Mouse (Mus musculus) hindbrain, embryonic 12.5 days (tissue): ENCODE measurements around the gene Prr19. TPM values are rescaled to one million over a fixed set of nuclear protein-coding genes. Genes with fewer than 3 reads are reported as not detected.

Experiments used
- ATAC-seq: fragments of 200-750 bp; cut with Nextera tagmentation; 2 replicates; pipeline ENCODE4 v1.8.0; 2017; ENCODE audit warnings: moderate TSS enrichment; ENCODE audit not compliant: low FRiP score
- H3K27ac ChIP-seq: fragments of 300-500 bp; sonication (generic); 2 replicates; pipeline ENCODE4 v1.5.1; 2016; ENCODE audit warnings: mild to moderate bottlenecking
- H3K27me3 ChIP-seq: fragments of 300-500 bp; sonication (generic); 2 replicates; pipeline ENCODE4 v1.6.1; 2016; ENCODE audit warnings: mild to moderate bottlenecking
- H3K36me3 ChIP-seq: fragments of 300-500 bp; sonication (generic); 2 replicates; pipeline ENCODE4 v1.6.1; 2016; ENCODE audit warnings: mild to moderate bottlenecking
- H3K4me1 ChIP-seq: fragments of 300-500 bp; sonication (generic); 2 replicates; pipeline ENCODE4 v1.6.1; 2016
- H3K4me2 ChIP-seq: fragments of 300-500 bp; sonication (generic); replicated peaks from 2 replicates; pipeline ENCODE4 v1.6.1; 2016; ENCODE audit warnings: mild to moderate bottlenecking
- H3K4me3 ChIP-seq: fragments of 300-500 bp; sonication (generic); 2 replicates; pipeline ENCODE4 v1.5.1; 2016; ENCODE audit warnings: mild to moderate bottlenecking
- H3K9ac ChIP-seq: fragments of 300-500 bp; sonication (generic); 2 replicates; pipeline ENCODE4 v1.6.1; 2016; ENCODE audit warnings: mild to moderate bottlenecking, moderate library complexity
- H3K9me3 ChIP-seq: fragments of 300-500 bp; sonication (generic); replicated peaks from 2 replicates; pipeline ENCODE4 v1.6.1; 2016; ENCODE audit warnings: mild to moderate bottlenecking
- WGBS: fragments of 180-500 bp; shearing (Covaris S2); methylation state at CpG from one replicate; pipeline ENCODE4 v1.1.7; 2016; 5-methylcytosine and 5-hydroxymethylcytosine counted together
- polyA plus RNA-seq: library from polyadenylated mRNA; unstranded; fragments of >200 nt; fragmentation: Nextera tagmentation; extraction: Ambion mirVana; gene quantifications from 2 replicates; pipeline ENCODE4 v1.2.1, GENCODE M21; 2016

Prr19 gene
- polyA plus RNA-seq, 1 experiment from 2014 or later = 1.1 TPM

DNA sequence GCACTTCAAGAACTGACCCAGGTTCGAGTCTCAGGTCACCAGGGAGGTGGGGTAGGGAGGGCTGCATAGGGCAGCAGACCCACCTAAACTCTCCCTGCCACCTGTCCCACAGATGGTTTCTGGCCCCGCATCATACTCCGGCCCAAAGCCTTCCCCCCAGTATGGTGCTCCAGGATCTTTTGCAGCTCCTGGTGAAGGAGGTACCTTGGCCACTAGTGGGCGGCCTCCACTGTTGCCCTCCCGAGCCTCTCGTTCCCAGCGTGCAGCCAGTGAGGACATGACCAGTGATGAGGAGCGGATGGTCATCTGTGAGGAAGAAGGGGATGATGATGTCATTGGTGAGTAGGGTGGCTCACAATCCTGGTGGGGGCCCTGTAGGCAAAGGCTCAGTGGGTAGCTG is 14.2 kb upstream of the Prr19 start:
- H3K27ac ChIP-seq = no peak overlapping the region
- H3K4me1 ChIP-seq = peaks cover 30% of the 10 kb centered on the region
- H3K4me3 ChIP-seq = no peak overlapping the region
- 84% methylated on average over 8 of the region's 8 CpGs for WGBS
- no peak overlapping the region for H3K4me2 ChIP-seq
- no peak overlapping the region for H3K9ac ChIP-seq
- peaks cover 73% of the 10 kb centered on the region for H3K36me3 ChIP-seq
- no peak for ATAC-seq
- H3K27me3 ChIP-seq = no peaks in the 10 kb centered on the region
- H3K9me3 ChIP-seq = no peaks in the 10 kb centered on the region

DNA sequence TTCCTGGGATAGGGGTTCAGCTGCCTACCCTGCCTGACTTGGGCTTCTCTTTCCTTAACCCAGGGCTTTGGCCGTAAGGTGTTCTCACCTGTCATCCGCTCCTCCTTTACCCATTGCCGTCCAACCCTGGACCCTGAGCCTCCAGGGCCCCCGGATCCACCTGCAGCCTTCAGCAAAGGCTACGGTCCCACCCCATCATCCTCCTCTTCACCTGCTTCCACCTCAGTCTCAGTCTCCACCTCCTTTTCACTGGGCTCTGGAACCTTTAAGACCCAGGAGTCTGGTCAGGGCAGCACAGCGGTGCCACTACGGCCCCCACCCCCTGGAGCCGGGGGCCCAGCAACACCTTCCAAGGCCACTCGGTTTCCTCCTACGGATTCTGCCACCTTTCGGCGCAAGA is 13.2 kb upstream of the Prr19 start:
- Histone ChIP-seq H3K4me3 (no peak overlapping the region), H3K9me3 (no peaks in the 10 kb centered on the region), H3K27ac (no peak overlapping the region), H3K4me1 (peaks cover 34% of the 10 kb centered on the region), H3K4me2 (no peak overlapping the region), H3K9ac (no peak overlapping the region), H3K27me3 (no peaks in the 10 kb centered on the region), H3K36me3 (peaks cover 84% of the 10 kb centered on the region)
- ATAC-seq = no peak
- WGBS = 95% methylated on average over 12 of the region's 12 CpGs

GRCm38 (mm10) chr7:25288721-25289120 is 12.5 kb upstream of the Prr19 start:
- no peak overlapping the region for H3K4me2 ChIP-seq
- peaks cover 27% of the 10 kb centered on the region for H3K4me1 ChIP-seq
- H3K4me3 ChIP-seq = no peak overlapping the region
- no peaks in the 10 kb centered on the region for H3K27me3 ChIP-seq
- H3K36me3 ChIP-seq = peaks cover 91% of the 10 kb centered on the region
- no peak for ATAC-seq
- H3K9me3 ChIP-seq = no peaks in the 10 kb centered on the region
- WGBS = 92% methylated on average over 3 of the region's 3 CpGs
- no peak overlapping the region for H3K9ac ChIP-seq
- H3K27ac ChIP-seq = no peak overlapping the region

DNA sequence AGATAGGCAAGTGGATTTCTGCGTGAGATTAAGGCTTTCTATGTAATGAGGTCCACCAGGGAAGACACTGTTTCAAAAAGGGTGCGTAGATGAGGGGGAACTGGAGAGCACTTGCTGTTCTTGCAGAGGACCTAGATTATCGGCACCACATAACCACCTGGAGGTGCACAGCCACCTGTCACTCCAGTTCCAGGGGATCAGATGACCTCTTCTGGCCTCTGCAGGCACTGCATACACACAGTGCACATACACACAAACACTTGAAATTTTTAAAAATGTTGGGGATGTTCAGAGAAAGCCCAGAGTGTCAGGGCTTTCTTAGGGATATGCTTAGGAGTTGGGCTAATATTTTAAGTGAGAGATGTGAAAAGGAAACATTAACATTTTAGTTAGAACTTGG is 11.3 kb upstream of the Prr19 start:
- WGBS = 94% methylated on average over 3 of the region's 3 CpGs
- Histone ChIP-seq H3K4me3 (no peak overlapping the region), H3K9ac (no peak overlapping the region), H3K36me3 (peaks cover 99% of the 10 kb centered on the region), H3K27me3 (no peaks in the 10 kb centered on the region), H3K4me2 (no peak overlapping the region), H3K27ac (no peak overlapping the region), H3K4me1 (peaks cover 15% of the 10 kb centered on the region), H3K9me3 (no peaks in the 10 kb centered on the region)
- ATAC-seq = no peak

DNA sequence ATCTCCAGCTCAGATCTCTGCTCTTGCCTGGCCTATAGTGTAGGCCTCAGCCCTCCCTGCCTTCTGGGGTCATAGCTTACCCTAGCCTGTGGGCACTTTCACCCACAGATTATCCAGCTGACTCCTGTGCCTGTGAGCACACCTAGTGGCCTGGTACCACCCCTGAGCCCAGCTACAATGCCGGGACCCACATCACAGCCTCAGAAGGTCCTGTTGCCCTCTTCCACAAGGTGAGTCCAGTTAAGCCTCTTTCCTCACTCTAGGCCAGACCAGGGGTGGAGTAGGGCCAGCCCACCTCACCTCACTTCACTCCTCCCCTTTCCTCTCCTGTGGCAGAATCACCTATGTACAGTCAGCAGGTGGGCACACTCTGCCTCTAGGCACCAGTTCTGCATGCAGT is 10.7 kb upstream of the Prr19 start:
- Histone ChIP-seq H3K4me2 (no peak overlapping the region), H3K27ac (no peak overlapping the region), H3K4me3 (no peak overlapping the region), H3K36me3 (peaks cover 99% of the 10 kb centered on the region), H3K9ac (no peak overlapping the region), H3K4me1 (peaks cover 14% of the 10 kb centered on the region), H3K9me3 (no peaks in the 10 kb centered on the region), H3K27me3 (no peaks in the 10 kb centered on the region)
- ATAC-seq = no peak
- WGBS = 92% methylated on average over 1 of the region's 1 CpGs

GRCm38 (mm10) chr7:25290911-25291310 is 10.3 kb upstream of the Prr19 start:
- peaks cover 98% of the 10 kb centered on the region for H3K36me3 ChIP-seq
- H3K4me2 ChIP-seq = no peak overlapping the region
- ATAC-seq = no peak
- 0 out of 2 replicates have a peak overlapping the region, but pooled peaks have one; percentile 31 for H3K27ac ChIP-seq
- H3K4me3 ChIP-seq = no peak overlapping the region
- WGBS = 95% methylated on average over 2 of the region's 2 CpGs
- no peaks in the 10 kb centered on the region for H3K9me3 ChIP-seq
- peaks cover 18% of the 10 kb centered on the region for H3K4me1 ChIP-seq
- H3K27me3 ChIP-seq = no peaks in the 10 kb centered on the region
- peak overlapping the region; percentile 33; the same call in 1 of the 2 replicates for H3K9ac ChIP-seq

- Histone ChIP-seq H3K9ac (peak overlapping the region; percentile 29), H3K9me3 (no peaks in the 10 kb centered on the region), H3K4me1 (peaks cover 28% of the 10 kb centered on the region), H3K36me3 (peaks cover 86% of the 10 kb centered on the region), H3K27me3 (no peaks in the 10 kb centered on the region), H3K27ac (peak overlapping the region; percentile 36; the same call in 1 of the 2 replicates), H3K4me3 (no peak overlapping the region), H3K4me2 (no peak overlapping the region)
- WGBS = 55% methylated on average over 7 of the region's 7 CpGs
- no peak for ATAC-seq
Observed at GRCm38 (mm10) chr7:25292107-25292506, 9.1 kb upstream of the Prr19 start.

DNA sequence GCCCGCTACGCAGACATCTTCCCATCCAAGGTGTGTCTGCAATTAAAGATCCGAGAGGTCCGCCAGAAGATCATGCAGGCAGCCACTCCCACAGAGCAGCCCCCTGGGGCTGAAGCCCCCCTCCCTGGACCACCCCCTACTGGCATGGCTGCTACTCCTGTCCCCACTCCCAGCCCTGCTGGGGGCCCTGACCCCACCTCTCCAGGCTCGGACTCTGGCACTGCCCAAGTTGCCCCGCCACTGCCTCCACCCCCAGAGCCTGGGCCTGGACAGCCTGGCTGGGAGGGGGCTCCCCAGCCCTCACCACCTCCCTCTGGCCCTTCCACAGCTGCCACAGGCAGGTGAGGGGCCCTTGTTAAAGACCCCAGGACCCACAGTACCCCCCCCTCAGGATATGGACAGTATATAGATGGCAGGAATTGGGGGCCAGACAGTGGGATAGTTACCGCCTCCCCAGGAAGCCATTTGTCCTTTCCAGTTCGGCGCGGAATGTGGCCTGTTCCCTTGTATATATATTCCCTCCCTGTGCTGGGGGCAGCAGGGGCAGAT is 7.9 kb upstream of the Prr19 start:
- Histone ChIP-seq H3K4me1 (peaks cover 30% of the 10 kb centered on the region), H3K9ac (no peak overlapping the region), H3K4me2 (no peak overlapping the region), H3K27me3 (no peaks in the 10 kb centered on the region), H3K9me3 (no peaks in the 10 kb centered on the region), H3K27ac (0 out of 2 replicates have a peak overlapping the region, but pooled peaks have one; percentile 13), H3K4me3 (no peak overlapping the region), H3K36me3 (peaks cover 74% of the 10 kb centered on the region)
- no peak for ATAC-seq
- 79% methylated on average over 10 of the region's 10 CpGs for WGBS

GRCm38 (mm10) chr7:25294495-25294894 is 6.7 kb upstream of the Prr19 start:
- H3K9me3 ChIP-seq = no peaks in the 10 kb centered on the region
- H3K36me3 ChIP-seq = peaks cover 62% of the 10 kb centered on the region
- WGBS = 90% methylated on average over 4 of the region's 4 CpGs
- no peak overlapping the region for H3K27ac ChIP-seq
- ATAC-seq = no peak
- no peaks in the 10 kb centered on the region for H3K27me3 ChIP-seq
- no peak overlapping the region for H3K9ac ChIP-seq
- peaks cover 33% of the 10 kb centered on the region for H3K4me1 ChIP-seq
- H3K4me2 ChIP-seq = no peak overlapping the region
- no peak overlapping the region for H3K4me3 ChIP-seq

- Histone ChIP-seq H3K4me3 (peak overlapping the region; percentile 86; the same call in 1 of the 2 replicates), H3K4me1 (peaks cover 33% of the 10 kb centered on the region), H3K9ac (no peak overlapping the region), H3K27ac (no peak overlapping the region), H3K27me3 (no peaks in the 10 kb centered on the region), H3K9me3 (no peaks in the 10 kb centered on the region), H3K36me3 (peaks cover 55% of the 10 kb centered on the region), H3K4me2 (peak overlapping the region; percentile 72)
- ATAC-seq = no peak
- 88% methylated on average over 12 of the region's 12 CpGs for WGBS
Observed at GRCm38 (mm10) chr7:25294960-25295722, 6.1 kb upstream of the Prr19 start.

GRCm38 (mm10) chr7:25296945-25297453 is 4.2 kb upstream of the Prr19 start:
- peak overlapping the region; percentile 99 for H3K27ac ChIP-seq
- H3K9me3 ChIP-seq = no peaks in the 10 kb centered on the region
- no peaks in the 10 kb centered on the region for H3K27me3 ChIP-seq
- H3K36me3 ChIP-seq = peaks cover 37% of the 10 kb centered on the region
- 2% methylated on average over 21 of the region's 21 CpGs for WGBS
- H3K4me1 ChIP-seq = peaks cover 30% of the 10 kb centered on the region
- H3K4me2 ChIP-seq = peak overlapping the region; percentile 72
- peak overlapping the region; percentile 94 for H3K9ac ChIP-seq
- ATAC-seq = no peak; the same call in 1 of the 2 replicates
- H3K4me3 ChIP-seq = peak overlapping the region; percentile 86

- Histone ChIP-seq H3K36me3 (peaks cover 30% of the 10 kb centered on the region), H3K27me3 (no peaks in the 10 kb centered on the region), H3K4me1 (peaks cover 25% of the 10 kb centered on the region), H3K9ac (peak within 1 kb of the TSS; percentile 94), H3K9me3 (no peaks in the 10 kb centered on the region), H3K27ac (peak within 1 kb of the TSS; percentile 99), H3K4me2 (peak within 1 kb of the TSS; percentile 72), H3K4me3 (peak within 1 kb of the TSS; percentile 86)
- WGBS = under 1% methylated on average over 52 of the region's 52 CpGs
- peak; percentile 95 for ATAC-seq
Observed at GRCm38 (mm10) chr7:25297454-25298325, 3.5 kb upstream of the Prr19 start, which contains the start of gene Pafah1b3. TSS of gene Pafah1b3 (minus strand) at chr7:25297986.
